Mouse (Mus musculus): Measurements from ENCODE around the gene Zfp69. TPM values are rescaled to one million over a fixed set of nuclear protein-coding genes. Genes with fewer than 3 reads are reported as not detected.

Zfp69 gene
- total RNA-seq (2021): 1 to 10 TPM; 1.5 to 3.2 TPM
- 3.5 and 3.7 TPM in 2 replicates for polyA plus RNA-seq (2012; rRNA removed)
- long read RNA-seq: 0 reads

DNA sequence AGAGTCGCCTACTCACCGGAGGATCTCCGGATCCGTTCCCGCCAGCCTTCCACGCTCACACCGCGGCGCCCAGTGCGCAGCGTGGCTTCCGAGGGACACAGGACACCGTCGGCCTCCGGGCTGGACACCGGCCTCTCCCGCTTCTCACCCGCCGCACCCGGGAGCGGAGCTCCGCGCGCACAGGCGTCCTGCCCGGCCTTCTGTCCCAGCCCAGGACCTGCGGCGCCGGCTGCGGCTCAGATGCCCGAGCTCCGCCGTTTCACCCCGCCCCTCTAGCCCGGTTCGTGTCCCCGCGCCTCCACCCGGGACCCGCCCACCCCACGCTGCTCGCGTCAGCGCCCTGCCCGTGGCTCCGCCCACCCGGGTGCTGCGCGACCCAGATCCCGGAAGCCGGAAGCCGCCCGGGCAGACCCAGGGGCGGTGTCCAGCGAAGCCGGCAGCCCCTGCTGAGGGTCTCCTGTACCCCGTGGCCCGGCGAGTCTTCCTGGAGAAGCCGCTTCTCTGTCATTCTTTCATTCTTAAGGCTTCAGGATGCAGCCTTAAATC lies at the start of gene Zfp69:
TSS of gene Zfp69 (minus strand) at position 272 of the 546 bp plus-strand sequence.
- DNase-seq: peak; percentile 95

DNA sequence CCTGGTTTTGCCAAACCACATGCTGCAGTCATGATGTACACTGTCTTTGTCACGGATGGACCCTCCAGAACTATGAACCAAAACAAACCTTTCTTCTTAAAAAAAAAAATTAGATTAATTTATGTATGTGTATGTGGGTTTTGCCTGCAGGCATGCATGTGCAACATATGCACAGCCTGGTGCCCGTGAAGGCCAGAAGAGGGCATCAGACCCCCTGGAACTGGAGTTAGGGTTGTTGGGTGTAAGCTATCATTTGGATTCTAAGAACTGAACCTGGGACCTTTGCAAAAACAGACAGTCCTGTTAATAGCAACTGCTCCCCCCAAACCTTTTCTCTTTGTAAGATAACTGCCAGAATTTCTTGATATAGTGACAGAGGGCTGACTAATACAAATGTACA lies 49.5 kb upstream of the Zfp69 start:
- DNase-seq: no peak

GRCm38 (mm10) chr4:120995911-120996310 lies 44.4 kb upstream of the Zfp69 start:
- DNase-seq: no peak

DNA sequence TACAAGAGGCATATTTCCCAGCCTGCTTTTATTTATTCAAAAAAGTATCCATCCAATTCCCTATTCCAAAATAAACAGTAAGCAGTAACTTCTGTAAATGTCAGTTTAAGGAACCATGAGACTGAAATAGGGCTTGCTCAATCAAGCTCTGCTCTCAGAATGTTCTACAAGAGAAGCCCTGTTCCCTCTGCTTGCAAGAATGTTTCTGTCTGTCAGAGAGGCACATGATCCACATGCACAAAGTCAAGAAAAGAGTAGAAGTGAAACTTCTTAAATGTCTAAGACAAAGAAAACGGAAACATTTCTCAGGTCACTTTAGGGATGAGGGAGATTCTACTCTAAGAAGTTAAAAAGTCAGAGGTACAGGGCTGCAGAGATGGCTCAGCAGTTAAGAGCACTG lies 41.5 kb upstream of the Zfp69 start:
- DNase-seq: no peak

DNA sequence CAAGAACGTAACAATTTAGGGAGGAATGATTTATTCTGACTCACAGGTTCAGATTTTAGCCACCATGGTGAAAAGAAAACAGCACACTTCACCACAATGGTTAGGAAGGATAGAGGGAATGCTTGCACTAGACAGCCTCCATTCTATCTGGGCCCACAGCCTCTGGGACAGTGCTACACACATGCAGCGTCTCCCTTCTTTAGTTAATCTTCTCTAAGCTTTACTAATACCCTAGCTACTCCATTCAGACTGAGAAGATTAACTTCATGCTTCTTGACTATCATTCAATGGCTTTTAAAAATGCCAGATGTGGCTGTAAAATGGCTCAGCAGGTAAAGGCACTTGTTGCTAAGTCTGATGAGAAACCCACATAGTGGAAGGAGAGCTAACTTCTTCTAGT lies 40.8 kb upstream of the Zfp69 start:
- DNase-seq: no peak

GRCm38 (mm10) chr4:120987319-120987718 lies 35.8 kb upstream of the Zfp69 start:
- DNase-seq: no peak

DNA sequence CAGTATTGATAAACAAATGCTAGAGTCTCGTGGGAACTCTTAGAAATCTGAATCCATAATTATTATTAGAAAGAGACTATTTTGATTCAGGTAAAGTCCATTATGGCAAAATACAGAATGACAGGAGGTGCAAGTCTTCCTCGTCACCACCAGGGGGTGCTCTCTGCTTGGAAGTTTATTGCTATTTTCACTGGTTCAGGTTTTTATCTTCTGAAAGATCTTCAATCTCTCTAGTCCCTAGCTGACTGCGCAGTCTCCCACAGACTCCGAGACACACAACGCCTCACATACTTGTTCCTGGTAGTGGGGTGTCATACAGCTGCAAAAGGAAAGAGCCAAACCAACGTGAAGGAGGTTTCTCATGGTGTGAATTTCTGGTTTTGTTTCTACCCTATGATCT lies 34.9 kb upstream of the Zfp69 start:
- peak; percentile 52 for DNase-seq

DNA sequence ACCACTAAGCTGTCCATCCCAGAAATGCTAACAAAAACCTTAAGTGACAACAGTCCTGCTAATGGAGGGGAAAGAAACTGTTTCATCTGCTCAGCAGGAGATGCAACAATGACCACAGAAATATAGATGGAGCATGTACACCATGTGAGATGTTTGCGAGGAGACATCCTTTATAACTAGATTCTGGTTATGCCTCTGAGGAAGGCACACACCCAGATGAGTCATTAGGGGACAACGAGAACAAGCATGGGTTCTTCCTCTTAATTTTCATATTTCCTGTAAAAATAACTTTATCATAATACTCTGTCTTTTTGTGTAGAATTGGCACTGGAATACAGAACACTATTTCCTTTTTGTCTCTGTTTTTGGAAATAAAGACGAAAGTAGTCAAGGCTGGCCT lies 26.7 kb upstream of the Zfp69 start:
- no peak for DNase-seq

DNA sequence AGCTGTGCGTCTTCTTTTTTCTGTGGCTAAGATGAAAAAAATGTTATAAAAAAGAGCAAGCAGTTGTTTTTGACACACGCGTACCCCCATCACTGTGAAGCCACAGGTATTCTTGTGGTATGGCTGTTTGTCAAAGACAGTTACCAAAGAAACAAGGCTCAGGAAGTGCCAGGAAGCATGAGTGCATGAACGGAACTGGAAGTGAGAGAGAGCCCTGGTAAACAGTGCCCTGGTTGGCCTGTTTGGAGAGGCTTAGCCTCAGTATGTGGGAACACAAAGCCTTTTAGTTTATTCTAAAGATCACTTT lies 23.9 kb upstream of the Zfp69 start:
- no peak for DNase-seq

- DNase-seq: peak; percentile 55
These were observed 23.4 kb upstream of the Zfp69 start for GRCm38 (mm10) chr4:120974711-120975427.

DNA sequence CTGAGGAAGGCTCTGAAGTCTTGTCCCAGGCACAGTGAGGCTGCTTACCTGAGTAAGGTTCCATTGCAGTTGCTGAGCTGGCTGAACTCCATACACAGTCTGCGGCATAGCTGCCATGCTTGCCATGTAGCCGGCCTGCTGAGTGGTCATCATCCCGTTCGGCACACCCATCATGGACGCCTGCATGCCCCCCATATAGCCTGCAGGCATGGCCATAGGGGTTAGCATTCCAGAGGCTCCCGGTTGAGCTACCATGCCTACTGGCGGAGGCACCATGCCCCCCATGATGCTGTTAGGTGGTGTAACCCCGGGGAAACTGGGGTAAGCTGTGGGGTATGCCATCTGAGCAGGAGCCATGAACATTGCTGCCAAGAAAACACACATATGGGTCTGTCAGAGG lies 20.3 kb upstream of the Zfp69 start:
- no peak for DNase-seq

DNA sequence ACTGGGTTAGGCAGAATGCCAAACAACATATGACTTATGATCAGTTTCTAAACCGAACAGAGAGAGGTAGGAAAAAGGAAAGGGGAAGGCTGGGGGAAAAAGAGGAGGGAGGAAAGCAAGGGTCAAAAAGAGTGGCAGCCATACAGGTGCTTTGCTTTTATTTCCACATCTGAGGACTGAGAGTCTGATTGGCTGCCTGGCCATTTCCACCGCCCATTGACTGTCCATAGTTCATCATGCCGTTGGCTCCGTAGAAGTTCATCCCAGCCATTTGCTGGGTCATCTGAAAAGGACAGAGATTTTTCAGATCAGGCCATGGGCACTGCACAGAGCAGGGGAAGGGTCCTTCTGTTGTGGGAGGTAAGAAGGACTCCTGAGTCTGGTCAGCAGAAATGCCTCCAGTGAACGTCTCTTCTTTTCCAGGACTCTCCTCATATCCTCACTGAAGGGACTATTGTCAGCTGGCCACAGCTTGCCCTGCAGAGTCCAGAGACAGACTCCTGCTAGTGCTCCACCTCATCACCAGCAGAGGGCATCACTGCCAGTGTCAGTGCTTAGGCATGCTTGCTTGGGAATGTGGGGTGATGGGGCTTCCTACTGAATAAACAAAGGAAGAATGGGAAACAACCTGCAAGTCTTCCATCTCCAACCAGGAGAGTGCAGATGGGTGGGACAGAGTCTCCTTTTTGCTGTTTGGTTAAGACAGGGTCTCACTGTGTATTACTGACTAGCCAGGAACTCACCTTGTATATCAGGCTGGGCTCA lies 18.1 kb upstream of the Zfp69 start:
- peak; percentile 32 for DNase-seq

DNA sequence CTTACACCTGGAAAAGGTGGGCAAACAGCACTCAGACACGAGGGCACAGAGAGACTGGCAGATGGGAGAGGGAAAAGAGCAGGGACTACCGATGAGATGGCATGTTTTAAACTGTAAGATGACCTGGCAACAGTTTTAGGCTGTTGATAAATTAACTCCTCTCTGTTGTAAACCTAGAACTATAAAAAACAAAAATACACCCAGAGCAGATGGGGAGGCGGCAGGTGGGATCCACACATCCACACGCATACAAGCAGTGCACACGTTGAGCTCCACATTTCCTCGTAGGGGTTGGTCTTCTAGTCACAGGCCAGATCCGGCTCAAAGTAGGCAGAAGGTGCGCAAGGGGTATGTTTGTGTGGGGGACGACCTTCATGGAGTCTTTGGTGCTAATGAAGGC lies 17.0 kb upstream of the Zfp69 start:
- DNase-seq: no peak

GRCm38 (mm10) chr4:120955586-120955985 lies 4.1 kb upstream of the Zfp69 start:
- no peak for DNase-seq

DNA sequence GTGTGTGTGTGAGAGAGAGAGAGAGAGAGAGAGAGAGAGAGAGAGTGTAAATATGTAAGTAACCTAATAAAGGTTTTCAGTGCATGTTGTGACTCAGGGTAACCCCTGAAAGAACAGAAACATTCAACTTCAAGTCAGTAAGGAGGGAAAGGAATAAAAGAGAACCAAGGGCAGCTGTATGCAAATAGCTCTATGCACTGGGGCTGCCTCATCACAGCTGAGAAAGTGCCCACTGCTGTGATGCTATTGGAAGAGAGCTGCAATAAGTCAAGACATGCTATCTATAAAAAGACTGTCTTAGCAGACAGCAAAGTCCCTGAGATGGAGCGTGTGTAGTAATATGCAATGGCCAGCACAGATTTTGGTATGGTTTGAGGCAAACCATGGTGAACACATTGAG lies 2.2 kb upstream of the Zfp69 start:
- no peak for DNase-seq

GRCm38 (mm10) chr4:120953038-120953437 lies 1.5 kb upstream of the Zfp69 start:
- DNase-seq: no peak

- DNase-seq: no peak
These were observed 664 bp upstream of the Zfp69 start for GRCm38 (mm10) chr4:120952163-120952562.

GRCm38 (mm10) chr4:120950763-120951427 lies 604 bp downstream of the Zfp69 start:
- DNase-seq: no peak

DNA sequence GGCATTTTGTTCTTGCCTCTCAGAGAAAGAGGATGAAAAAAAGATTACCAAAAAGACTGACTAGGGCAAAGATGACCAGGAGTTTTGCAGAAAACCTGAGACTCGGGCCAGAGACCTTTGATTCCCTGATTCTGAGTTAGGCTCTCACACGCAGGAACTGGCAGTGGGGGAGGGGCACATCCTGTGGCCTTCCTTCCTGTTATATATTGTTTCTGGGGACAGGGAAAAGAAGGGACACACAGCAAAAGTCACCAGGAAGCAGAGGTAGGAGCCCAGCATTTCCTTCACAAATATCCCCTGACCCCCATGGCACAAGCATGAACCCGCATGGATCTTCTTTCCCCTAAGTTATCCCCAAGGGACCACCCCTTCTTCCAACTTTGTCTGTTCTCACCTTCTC lies 2.6 kb downstream of the Zfp69 start:
- DNase-seq: peak; percentile 40

DNA sequence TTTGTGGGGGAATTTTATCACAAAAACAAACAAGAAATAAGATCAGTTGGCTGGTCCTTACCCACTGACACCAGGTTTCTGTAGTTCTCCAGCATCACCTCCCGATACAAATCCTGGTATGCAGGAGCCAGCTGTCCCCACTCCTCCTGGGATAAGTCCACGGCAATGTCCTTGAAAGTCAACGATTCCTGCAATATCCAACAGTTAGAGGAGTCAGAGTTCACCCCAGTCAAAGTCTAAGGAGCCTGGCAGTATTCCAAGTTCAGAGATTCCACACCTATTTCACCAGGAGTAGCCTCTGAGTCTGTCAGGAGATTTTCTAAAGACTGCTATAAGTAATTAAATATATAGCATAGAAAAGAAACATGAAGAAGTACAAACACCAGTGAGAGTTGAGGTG lies 16.5 kb downstream of the Zfp69 start:
- no peak for DNase-seq

- DNase-seq: no peak
These were observed 20.8 kb downstream of the Zfp69 start for GRCm38 (mm10) chr4:120930736-120931135.

GRCm38 (mm10) chr4:120928686-120929085 lies 22.8 kb downstream of the Zfp69 start:
- peak; percentile 19 for DNase-seq

- peak; percentile 59 for DNase-seq
These were observed 26.1 kb downstream of the Zfp69 start for GRCm38 (mm10) chr4:120925386-120925785.

Data from adrenal gland, adult 2 months (tissue).